Mouse (Mus musculus): ENCODE measurements around the gene Cyb5r4.

DNA sequence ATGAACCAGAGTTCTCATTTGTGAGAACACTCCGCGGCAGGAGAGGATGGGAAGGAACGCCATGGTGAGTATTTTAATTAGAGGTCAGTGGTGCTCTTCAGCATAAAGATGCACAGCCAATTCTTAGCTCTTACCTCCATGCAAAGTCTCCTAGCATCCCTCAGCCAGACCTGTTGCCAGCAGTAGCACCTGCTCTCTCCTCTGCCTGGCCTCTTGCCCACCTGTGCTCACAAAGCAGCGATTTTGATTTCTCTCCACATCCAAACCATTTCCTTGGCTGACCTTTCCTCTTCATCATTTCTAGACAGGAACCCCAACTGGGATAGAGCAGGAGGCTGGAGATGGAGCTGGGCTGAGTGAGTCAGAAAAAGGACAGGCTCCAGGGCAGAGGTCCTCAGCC lies 65.2 kb downstream of the Cyb5r4 start:
- TF ChIP-seq CTCF (IDR thresholded peaks at IDR 0.05; ENCODE audit: extremely low read depth, insufficient read length, insufficient replicate concordance, low read depth, low read length) (no peak), POLR2A (IDR thresholded peaks at IDR 0.05; ENCODE audit: low read depth, low read length) (no peak)
